Mouse (Mus musculus) heart, embryonic 14.5 days (tissue): Measurements from ENCODE around the gene Trmt10a. TPM values are rescaled to one million over a fixed set of nuclear protein-coding genes. Genes with fewer than 3 reads are reported as not detected.

ENCODE experiments used
- ATAC-seq: fragments of 200-750 bp; cut with Nextera tagmentation; 2 replicates; pipeline ENCODE4 v1.8.0; 2017; ENCODE audit warnings: low read depth, moderate TSS enrichment; ENCODE audit not compliant: insufficient number of reproducible peaks, insufficient read depth, low FRiP score
- H3K27ac ChIP-seq, 2 experiments: fragments of 200-500 bp in 1 of 2; fragments of 300-500 bp in 1 of 2; sonication (generic) in 1 of 2; replicated peaks in 1 of 2; 2 replicates each; pipeline ENCODE4 v1.5.1; 2012 to 2014; ENCODE audit warnings: low read depth in 2 of 2, low read length in 2 of 2, control low read depth in 1 of 2, mild to moderate bottlenecking in 1 of 2, mixed read lengths in 1 of 2; ENCODE audit not compliant: control insufficient read depth in 1 of 2, insufficient read depth in 1 of 2
- H3K27me3 ChIP-seq: fragments of 300-500 bp; sonication (generic); 2 replicates; pipeline ENCODE4 v1.6.1; 2014; ENCODE audit warnings: mild to moderate bottlenecking, low read length, control low read depth; ENCODE audit not compliant: control insufficient read depth, insufficient read depth
- H3K36me3 ChIP-seq: fragments of 300-500 bp; sonication (generic); 2 replicates; pipeline ENCODE4 v1.6.1; 2014; ENCODE audit warnings: mild to moderate bottlenecking, control low read depth, low read length, mixed read lengths; ENCODE audit not compliant: control insufficient read depth, insufficient read depth
- H3K4me1 ChIP-seq, 2 experiments: fragments of 200-500 bp in 1 of 2; fragments of 300-500 bp in 1 of 2; sonication (generic) in 1 of 2; 2 replicates each; pipeline ENCODE4 v1.6.1; 2012 to 2014; ENCODE audit warnings: low read length in 2 of 2, control low read depth in 1 of 2, mixed read lengths in 1 of 2; ENCODE audit not compliant: control insufficient read depth in 2 of 2, insufficient read depth in 2 of 2
- H3K4me2 ChIP-seq: fragments of 300-500 bp; sonication (generic); 2 replicates; pipeline ENCODE4 v1.6.1; 2014; ENCODE audit warnings: mild to moderate bottlenecking, low read length
- H3K4me3 ChIP-seq, 2 experiments: fragments of 200-500 bp in 1 of 2; fragments of 300-500 bp in 1 of 2; sonication (generic) in 1 of 2; 2 replicates each; pipeline ENCODE4 v1.5.1; 2012 to 2014; ENCODE audit warnings: low read length in 2 of 2, mild to moderate bottlenecking in 2 of 2, control low read depth in 1 of 2, low read depth in 1 of 2, moderate library complexity in 1 of 2; ENCODE audit not compliant: control insufficient read depth in 1 of 2, insufficient read depth in 1 of 2
- H3K9ac ChIP-seq: fragments of 300-500 bp; sonication (generic); 2 replicates; pipeline ENCODE4 v1.6.1; 2014; ENCODE audit warnings: mild to moderate bottlenecking, low read length
- H3K9me3 ChIP-seq: fragments of 300-500 bp; sonication (generic); 2 replicates; pipeline ENCODE4 v1.6.1; 2016; ENCODE audit warnings: low read length, control low read depth; ENCODE audit not compliant: control insufficient read depth
- WGBS: fragments of 180-500 bp; shearing (Covaris S2); extraction: QIAGEN DNeasy Blood & Tissue Kit; methylation state at CpG from one replicate; pipeline ENCODE4 v1.1.7; 2014; 5-methylcytosine and 5-hydroxymethylcytosine counted together
- polyA plus RNA-seq: library from polyadenylated mRNA; unstranded; fragments of >200 nt; fragmentation: Nextera tagmentation; extraction: Ambion mirVana; gene quantifications from 2 replicates; pipeline ENCODE4 v1.2.1, GENCODE M21; 2014

Gene Trmt10a
- polyA plus RNA-seq, 1 experiment from 2014 or later, result 7.7 TPM

DNA sequence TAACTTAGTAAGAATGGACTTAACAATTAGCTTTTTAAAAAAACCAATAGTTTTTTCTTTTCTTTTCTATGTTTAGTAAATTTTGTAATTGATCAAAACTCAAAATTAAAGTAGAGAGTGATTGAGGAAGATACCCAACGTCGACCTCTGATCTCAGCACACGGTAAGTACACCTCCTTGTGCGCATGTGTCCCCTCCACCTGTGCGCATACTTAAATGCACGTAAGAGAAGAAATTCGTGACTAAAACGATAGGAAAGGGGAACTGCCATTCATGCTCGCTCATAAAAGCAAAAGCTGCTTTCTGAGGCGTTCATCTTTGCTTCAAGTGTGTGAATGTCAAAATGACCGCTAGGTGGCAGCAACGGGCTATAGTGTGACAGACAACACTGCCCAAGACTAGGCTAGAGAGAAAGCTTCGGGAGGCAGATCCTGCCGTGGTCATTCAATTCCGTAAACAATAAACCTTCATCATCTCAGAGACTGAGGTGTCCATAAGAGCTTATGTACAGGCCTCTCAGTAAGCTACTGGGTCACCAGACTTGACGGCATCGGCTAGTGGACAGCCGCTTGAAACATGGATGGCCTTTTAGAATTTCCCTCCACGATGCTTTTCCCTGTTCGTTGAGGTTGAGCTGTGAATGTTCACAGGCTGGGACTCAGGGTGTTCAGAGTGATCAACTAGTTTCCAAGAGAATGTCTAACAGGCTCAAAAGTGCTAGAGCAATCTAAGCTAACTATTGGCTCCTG, 54.9 kb downstream of the Trmt10a start:
- H3K27me3 ChIP-seq, result no peaks in the 10 kb centered on the region
- peak overlapping the region; percentile 23 to 30 for H3K4me3 ChIP-seq
- H3K36me3 ChIP-seq, result no peaks in the 10 kb centered on the region
- H3K4me2 ChIP-seq, result peak overlapping the region; percentile 62
- no peaks in the 10 kb centered on the region for H3K9me3 ChIP-seq
- WGBS, result 29% methylated on average over 20 of the region's 20 CpGs
- no peak overlapping the region for H3K27ac ChIP-seq
- peak; percentile 69; the same call in 1 of the 2 replicates for ATAC-seq
- H3K4me1 ChIP-seq, result no peaks in the 10 kb centered on the region
- H3K9ac ChIP-seq, result 0 out of 2 replicates have a peak overlapping the region, but pooled peaks have one; percentile 45

DNA sequence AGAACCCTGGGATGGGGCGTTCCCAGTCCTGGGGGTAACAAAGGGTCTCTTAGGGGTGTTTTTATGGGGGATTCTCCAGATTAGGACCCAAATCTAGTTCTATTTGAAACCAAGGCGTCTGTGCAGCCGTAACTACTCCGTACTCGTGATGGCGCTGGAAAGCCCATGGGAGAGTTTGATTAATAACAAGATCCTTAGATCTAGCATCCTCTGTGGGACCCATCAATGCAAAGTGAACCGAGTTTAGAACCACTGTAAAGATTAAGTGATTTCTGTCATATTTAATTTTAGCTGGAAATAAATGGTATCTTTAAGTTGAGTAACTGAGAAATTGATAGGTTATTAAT, 55.4 kb downstream of the Trmt10a start:
- 72% methylated on average over 7 of the region's 7 CpGs for WGBS

DNA sequence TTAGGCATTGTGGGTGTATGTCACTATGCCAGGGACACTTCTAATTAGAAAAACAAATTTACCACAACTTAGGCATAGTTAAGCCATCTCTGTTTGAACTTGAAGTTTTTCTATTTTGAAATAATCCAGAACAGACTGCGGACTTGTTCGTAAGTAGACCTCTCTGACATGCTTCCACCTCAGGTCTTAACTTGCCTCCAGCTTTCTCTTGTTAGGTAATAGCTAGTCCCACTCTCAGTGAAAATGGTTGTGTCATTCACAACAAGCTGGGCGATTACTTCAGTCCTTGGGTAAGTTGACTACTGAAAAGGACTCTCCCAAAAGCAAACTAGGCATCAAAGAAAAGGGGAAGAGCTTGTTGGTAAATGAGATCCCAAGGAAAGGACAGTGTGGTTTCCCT, 65.6 kb downstream of the Trmt10a start:
- no peak for ATAC-seq
- no peak overlapping the region for H3K4me2 ChIP-seq
- H3K9me3 ChIP-seq, result no peaks in the 10 kb centered on the region
- H3K9ac ChIP-seq, result no peak overlapping the region
- H3K4me3 ChIP-seq, result no peak overlapping the region
- 86% methylated on average over 3 of the region's 3 CpGs for WGBS
- H3K27me3 ChIP-seq, result no peaks in the 10 kb centered on the region
- no peaks in the 10 kb centered on the region for H3K4me1 ChIP-seq
- H3K27ac ChIP-seq, result no peak overlapping the region
- no peaks in the 10 kb centered on the region for H3K36me3 ChIP-seq

More for the DNA sequence above, 55.4 kb downstream of the Trmt10a start:
- no peak for ATAC-seq
- Histone ChIP-seq H3K9me3 (no peaks in the 10 kb centered on the region), H3K4me1 (no peaks in the 10 kb centered on the region), H3K9ac (no peak overlapping the region), H3K27me3 (no peaks in the 10 kb centered on the region), H3K4me3 (no peak overlapping the region), H3K4me2 (no peak overlapping the region), H3K36me3 (no peaks in the 10 kb centered on the region), H3K27ac (no peak overlapping the region)

Other genes with a start within 250 kb of the Trmt10a start
- gene Lamtor3, start 224.9 kb upstream of the Trmt10a start, polyA plus RNA-seq, result 103 and 116 TPM in 2 replicates
- 21.3 and 22.8 TPM in 2 replicates for gene Dapp1, start 161.9 kb upstream of the Trmt10a start, polyA plus RNA-seq
- gene 1110002E22Rik, start 78.4 kb upstream of the Trmt10a start, polyA plus RNA-seq, result 16.5 and 18.7 TPM in 2 replicates
- 0.57 and 0.89 TPM in 2 replicates for gene Gm5105, start 76.1 kb upstream of the Trmt10a start, polyA plus RNA-seq
- gene Mttp, start 1.5 kb downstream of the Trmt10a start, polyA plus RNA-seq, result 6.9 and 7.5 TPM in 2 replicates
- gene 4930579F01Rik, start 50.4 kb downstream of the Trmt10a start, polyA plus RNA-seq, result not detected in 2 replicates
- not detected in 2 replicates for gene Adh7, start 74.3 kb downstream of the Trmt10a start, polyA plus RNA-seq
- gene Adh1, start 117.5 kb downstream of the Trmt10a start, polyA plus RNA-seq, result 3.6 and 6.5 TPM in 2 replicates
- not detected in 2 replicates for gene Adh6a, start 169.8 kb downstream of the Trmt10a start, polyA plus RNA-seq
- 3.2 and 4.5 TPM in 2 replicates for gene Adh6b, start 198.3 kb downstream of the Trmt10a start, polyA plus RNA-seq